Mouse (Mus musculus) ES-E14 (cell line): Measurements from ENCODE around the gene Ndufs2.

Source experiments
- CHD2 ChIP-seq: IDR thresholded peaks from 2 replicates; pipeline ENCODE4 v1.6.1; 2014; ENCODE audit warnings: mild to moderate bottlenecking, low read depth, low read length, inconsistent platforms
- HCFC1 ChIP-seq: IDR thresholded peaks from 2 replicates; pipeline ENCODE4 v1.6.1; 2012; ENCODE audit warnings: low read length, inconsistent platforms, borderline replicate concordance; ENCODE audit not compliant: insufficient read depth
- MAFK ChIP-seq: IDR thresholded peaks from 2 replicates; pipeline ENCODE4 v1.6.1; 2014; ENCODE audit warnings: mild to moderate bottlenecking, low read depth, low read length, inconsistent platforms; ENCODE audit not compliant: insufficient read depth
- ZNF384 ChIP-seq: IDR thresholded peaks from 2 replicates; pipeline ENCODE4 v1.6.1; 2012; ENCODE audit warnings: low read depth, low read length, inconsistent platforms

- TF ChIP-seq HCFC1 (no peak), MAFK (no peak), CHD2 (no peak), ZNF384 (no peak)
Observed at GRCm38 (mm10) chr1:171224857-171225256, 26.3 kb downstream of the Ndufs2 start, which contains the start of gene Apoa2.
